Mouse (Mus musculus) CD4-positive, CD25-positive, alpha-beta regulatory T cell, adult 2 months (primary cell): ENCODE results near the gene Zfp335.
A peak's percentile ranks its signal among the peaks of the same experiment; 100 is the strongest.
"Not testable (repeated sequence)": the region's sequence is repeated elsewhere in the genome, so short reads cannot be mapped to it uniquely, and the experiment has no call there.

Source experiments
- DNase-seq: peaks from one replicate; pipeline ENCODE4 v3.0.0-alpha.2; 2012; ENCODE audit warnings: low read depth, low spot score

Gene Zfp335

DNA sequence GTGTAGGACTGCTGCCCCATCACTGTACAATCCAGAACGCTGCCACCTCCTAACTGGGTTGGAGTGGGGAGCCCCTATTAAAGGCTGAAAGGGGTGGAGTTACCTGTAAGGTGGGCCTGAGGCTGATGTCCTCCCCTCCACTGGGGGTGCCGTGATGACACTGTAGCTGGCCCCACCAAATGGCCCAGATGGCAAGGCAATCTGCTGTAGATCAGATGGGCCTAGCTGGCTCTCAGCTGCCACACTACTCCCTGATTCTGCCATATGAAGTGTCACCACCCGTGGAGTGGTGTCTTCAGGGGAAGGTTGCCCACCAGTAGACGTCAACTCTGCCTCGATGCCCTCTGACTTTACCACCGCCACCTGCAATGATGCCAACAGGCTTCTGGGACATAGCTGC is 15.7 kb downstream of the Zfp335 start:
- DNase-seq = no peak

DNA sequence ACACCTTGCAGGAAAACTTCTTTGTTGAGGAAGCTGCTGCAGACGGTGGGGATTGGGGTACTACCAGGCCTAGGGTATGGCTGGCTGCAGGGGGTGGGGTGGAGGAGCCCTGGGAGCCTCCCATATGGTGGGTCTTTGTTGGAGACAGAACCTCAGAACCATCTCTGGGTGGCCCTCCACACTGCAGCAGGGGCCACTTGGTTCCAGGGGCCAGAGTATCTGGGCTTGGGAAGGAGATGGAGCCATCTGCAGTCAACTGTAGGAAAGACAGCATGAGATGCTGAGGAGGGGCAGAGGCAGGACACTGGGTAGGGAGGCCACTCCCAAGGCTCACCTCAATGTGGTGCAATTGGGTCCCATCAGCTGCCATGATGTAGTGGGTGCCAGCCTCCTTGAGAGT is 16.9 kb downstream of the Zfp335 start:
- no peak for DNase-seq

GRCm38 (mm10) chr2:164894048-164894447 is 17.5 kb downstream of the Zfp335 start:
- DNase-seq = no peak

DNA sequence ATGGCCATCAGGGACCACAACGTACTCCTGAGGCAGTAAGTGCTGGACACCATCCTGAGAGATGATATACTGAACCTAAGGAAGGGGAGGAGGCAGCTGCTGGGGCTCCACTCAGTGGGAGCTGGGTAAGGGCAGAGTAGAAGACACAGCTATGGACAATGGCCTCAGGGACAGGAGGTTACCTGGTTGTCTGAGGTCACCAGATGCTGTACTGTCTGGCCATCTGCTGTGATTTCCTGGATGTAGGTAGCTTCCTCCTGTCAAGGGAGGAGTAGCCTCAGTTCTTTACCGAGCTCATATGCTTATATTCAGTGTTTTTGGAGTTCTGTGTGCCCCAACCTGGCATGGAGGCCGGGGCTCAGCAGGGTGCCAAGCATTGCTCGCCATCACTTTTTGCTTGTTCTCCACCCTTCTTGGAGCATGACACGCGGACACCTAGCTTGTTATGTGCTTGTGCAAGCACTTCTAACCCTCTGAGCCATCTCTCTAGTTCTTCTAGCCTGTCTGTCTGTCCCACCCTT is 18.8 kb downstream of the Zfp335 start:
- DNase-seq = no peak

- no peak for DNase-seq
These were observed 19.5 kb downstream of the Zfp335 start for GRCm38 (mm10) chr2:164891908-164892695.

DNA sequence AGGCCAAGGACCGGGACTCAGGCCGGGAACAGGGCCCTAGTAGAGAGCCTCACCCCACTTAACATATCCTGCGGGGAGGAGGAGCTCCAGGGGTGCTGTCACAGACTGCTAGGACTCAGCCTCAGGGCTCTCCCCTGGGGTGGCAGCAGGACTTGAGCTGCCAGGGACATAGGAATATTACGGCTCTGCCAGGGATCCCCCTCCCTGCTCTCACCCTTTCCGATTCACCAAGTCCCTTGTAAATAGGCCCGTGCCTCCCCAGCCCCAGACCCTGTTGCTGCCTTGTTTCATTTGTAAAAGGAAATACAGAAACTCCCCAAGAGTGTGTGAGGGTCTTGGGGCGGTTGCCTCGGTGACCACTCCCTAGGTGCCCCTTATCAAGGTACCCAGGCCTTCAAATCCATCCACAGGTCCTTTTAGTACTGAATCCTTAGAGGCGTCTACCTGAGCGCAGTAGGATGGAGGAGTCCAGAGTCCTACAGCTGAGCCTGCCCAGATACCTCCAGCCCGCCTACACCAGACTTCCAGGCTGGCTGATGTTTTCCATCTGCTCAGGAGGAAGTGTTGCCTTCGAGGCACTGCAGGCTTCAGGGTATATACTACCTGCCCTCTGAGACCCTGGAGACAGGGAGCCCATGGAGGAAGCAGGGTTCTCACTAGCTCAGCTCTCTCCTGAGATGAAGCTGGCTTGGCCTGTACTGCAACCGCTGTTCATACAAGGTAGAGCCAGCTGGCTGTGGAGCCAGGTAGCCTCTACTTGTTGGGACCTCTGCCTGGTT is 20.3 kb downstream of the Zfp335 start:
- no peak for DNase-seq

GRCm38 (mm10) chr2:164890411-164891049 is 21.0 kb downstream of the Zfp335 start:
- DNase-seq = no peak

DNA sequence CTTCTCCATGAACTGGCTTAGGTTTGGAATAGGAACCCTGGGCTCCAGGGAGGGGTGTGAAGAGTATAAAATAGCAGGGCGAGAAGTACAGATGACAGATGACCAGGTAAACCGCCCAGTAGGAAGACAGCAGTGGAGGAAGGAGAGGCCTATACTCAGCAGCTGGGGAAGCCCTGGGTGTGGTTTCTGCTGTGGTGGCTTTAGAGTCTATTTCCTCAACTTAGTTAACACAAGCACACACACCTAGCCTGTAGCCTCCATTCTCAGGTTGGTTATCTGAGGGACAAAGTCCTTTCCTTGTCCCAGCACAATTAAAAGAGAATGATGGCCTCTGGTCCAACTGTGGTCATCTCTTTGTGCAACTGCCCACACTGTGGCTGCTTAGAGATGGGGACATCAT is 21.6 kb downstream of the Zfp335 start:
- no peak for DNase-seq

DNA sequence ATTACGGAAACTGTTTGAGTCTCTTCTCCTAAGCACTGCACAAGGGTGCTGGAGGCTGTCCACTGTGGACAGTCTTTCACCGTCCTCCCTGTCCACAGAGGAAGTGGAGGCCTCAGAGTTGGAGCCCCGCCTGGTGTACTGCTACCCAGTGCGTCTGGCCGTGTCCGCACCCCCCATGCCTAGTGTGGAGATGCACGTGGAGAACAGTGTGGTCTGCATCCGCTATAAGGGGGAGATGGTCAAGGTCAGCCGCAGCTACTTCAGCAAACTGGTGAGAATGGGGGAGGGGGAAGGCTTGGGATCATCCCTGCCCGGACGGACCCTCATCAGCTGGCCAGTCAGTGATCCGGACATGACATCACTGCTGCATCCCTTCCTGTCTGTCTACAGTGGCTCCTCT is 22.6 kb downstream of the Zfp335 start:
- no peak for DNase-seq

- DNase-seq = no peak
These were observed 24.9 kb downstream of the Zfp335 start for GRCm38 (mm10) chr2:164886617-164887016.

DNA sequence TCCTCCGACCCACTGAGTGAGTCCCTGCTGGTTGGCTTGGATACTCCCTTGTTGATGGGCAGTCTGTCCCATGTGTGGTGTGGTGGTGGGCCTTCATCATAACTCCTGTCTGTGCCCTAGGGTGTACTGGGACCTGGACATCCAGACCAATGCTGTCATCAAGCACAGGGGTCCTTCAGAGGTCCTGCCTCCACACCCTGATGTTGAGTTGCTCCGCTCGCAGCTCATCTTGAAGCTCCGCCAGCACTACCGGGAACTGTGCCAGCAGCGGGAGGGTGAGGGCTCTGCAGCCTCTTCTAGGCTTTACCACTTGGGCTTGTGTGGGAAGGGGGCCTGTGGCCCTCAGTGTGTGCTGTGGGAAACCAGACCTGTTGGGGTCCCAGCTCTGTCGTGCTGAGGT is 25.8 kb downstream of the Zfp335 start:
- no peak for DNase-seq

DNA sequence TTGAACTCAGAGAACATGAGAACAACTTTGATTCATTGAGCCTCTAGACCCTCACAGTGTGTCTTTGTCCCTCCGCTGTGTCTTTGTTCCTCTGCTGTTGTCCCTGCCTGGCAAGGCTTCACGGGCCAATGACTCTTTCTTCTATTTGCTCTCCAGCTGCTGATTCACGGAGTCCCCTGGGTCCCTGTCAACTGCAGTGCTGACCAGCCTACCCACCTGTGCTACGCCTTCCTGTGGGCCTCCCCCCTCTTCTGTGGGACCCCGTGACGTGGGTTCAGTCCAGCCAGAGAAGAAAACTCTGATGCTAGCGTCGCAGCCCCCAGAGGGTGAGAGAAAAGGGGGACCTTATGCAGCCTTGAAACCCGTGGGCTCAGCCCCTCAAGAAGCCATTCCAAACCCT is 28.9 kb downstream of the Zfp335 start:
- DNase-seq = no peak

DNA sequence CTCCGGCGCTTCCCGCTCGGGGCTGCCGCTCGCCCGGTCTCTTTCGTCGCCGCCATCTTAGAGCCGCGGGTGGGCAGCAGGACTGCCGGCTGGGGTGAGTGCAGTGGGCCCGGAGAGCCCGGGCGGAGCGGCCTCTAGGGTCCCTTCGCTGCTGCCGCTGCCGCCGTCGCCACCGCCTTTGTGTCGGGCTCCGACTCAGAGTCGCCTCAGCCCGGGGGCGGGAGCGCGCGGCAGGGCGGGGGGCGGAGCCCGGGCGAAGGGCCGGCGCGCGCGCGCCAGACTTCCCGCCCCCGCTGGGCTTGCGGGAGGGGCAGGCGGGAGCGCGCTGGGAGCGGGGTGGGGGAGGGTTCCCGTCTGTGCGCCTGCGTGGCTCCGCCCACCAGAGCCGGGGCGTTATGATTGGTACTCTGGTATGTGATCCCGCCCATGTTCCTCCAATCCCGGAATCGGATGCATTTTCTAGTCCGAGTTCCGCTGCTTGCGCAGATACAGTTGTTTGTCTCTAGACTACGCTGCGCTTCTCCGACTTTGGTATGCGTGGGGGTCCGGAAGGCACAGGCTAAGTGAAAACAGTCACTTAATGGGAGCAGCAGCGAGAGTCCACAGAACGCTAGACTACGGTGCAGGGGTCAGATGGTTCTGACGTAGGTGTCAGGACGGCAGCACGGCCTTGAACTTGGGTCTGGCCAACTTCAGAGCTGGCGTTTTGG is 31.8 kb downstream of the Zfp335 start:
- DNase-seq = peak; percentile 98

- peak; percentile 96 for DNase-seq
These were observed 32.4 kb downstream of the Zfp335 start, which contains the start of gene Pcif1 for GRCm38 (mm10) chr2:164879228-164879567. Gene Pcif1 (plus strand): TSS chr2:164879304.

GRCm38 (mm10) chr2:164878509-164879227 is 32.9 kb downstream of the Zfp335 start:
- DNase-seq = peak; percentile 68

- DNase-seq = not testable (repeated sequence)
These were observed 34.0 kb downstream of the Zfp335 start for GRCm38 (mm10) chr2:164877376-164878215.

- DNase-seq = not testable (repeated sequence)
These were observed 35.9 kb downstream of the Zfp335 start for GRCm38 (mm10) chr2:164875648-164876047.

- no peak for DNase-seq
These were observed 37.3 kb downstream of the Zfp335 start for GRCm38 (mm10) chr2:164874239-164874769.

GRCm38 (mm10) chr2:164873621-164874020 is 37.9 kb downstream of the Zfp335 start:
- DNase-seq = no peak
